Mouse (Mus musculus) hindbrain, embryonic 15.5 days (tissue): Measurements from ENCODE around the gene Itln1. TPM values are rescaled to one million over a fixed set of nuclear protein-coding genes. Genes with fewer than 3 reads are reported as not detected.

Experiments used
- ATAC-seq: fragments of 200-750 bp; cut with Nextera tagmentation; 2 replicates; pipeline ENCODE4 v1.8.0; 2017; ENCODE audit warnings: low read depth, moderate number of reproducible peaks, moderate TSS enrichment; ENCODE audit not compliant: low FRiP score
- H3K27ac ChIP-seq: fragments of 300-500 bp; sonication (generic); replicated peaks from 2 replicates; pipeline ENCODE4 v1.5.1; 2015; ENCODE audit warnings: mild to moderate bottlenecking, inconsistent platforms
- H3K27me3 ChIP-seq: fragments of 300-500 bp; sonication (generic); 2 replicates; pipeline ENCODE4 v1.6.1; 2015; ENCODE audit warnings: control low read depth, inconsistent platforms
- H3K36me3 ChIP-seq: fragments of 300-500 bp; sonication (generic); 2 replicates; pipeline ENCODE4 v1.6.1; 2015; ENCODE audit warnings: control low read depth, inconsistent platforms
- H3K4me1 ChIP-seq: fragments of 300-500 bp; sonication (generic); replicated peaks from 2 replicates; pipeline ENCODE4 v1.6.1; 2015; ENCODE audit warnings: control low read depth, inconsistent platforms
- H3K4me2 ChIP-seq: fragments of 300-500 bp; sonication (generic); 2 replicates; pipeline ENCODE4 v1.6.1; 2015; ENCODE audit warnings: moderate library complexity, mild to moderate bottlenecking, inconsistent platforms
- H3K4me3 ChIP-seq: fragments of 300-500 bp; sonication (generic); 2 replicates; pipeline ENCODE4 v1.5.1; 2015; ENCODE audit warnings: mild to moderate bottlenecking, inconsistent platforms
- H3K9ac ChIP-seq: fragments of 300-500 bp; sonication (generic); 2 replicates; pipeline ENCODE4 v1.6.1; 2015; ENCODE audit warnings: inconsistent platforms
- H3K9me3 ChIP-seq: fragments of 300-500 bp; sonication (generic); 2 replicates; pipeline ENCODE4 v1.6.1; 2016; ENCODE audit warnings: control low read depth, inconsistent platforms
- WGBS: fragments of 180-500 bp; shearing (Covaris S2); methylation state at CpG from one replicate; pipeline ENCODE4 v1.1.7; 2015; 5-methylcytosine and 5-hydroxymethylcytosine counted together
- polyA plus RNA-seq: library from polyadenylated mRNA; unstranded; fragments of >200 nt; fragmentation: Nextera tagmentation; extraction: Ambion mirVana; gene quantifications from 2 replicates; pipeline ENCODE4 v1.2.1, GENCODE M21; 2015

Gene Itln1
- polyA plus RNA-seq, 1 experiment from 2014 or later: not detected

- Histone ChIP-seq H3K9ac (no peak overlapping the region), H3K36me3 (no peaks in the 10 kb centered on the region), H3K9me3 (no peaks in the 10 kb centered on the region), H3K4me3 (no peak overlapping the region), H3K27ac (no peak overlapping the region), H3K27me3 (no peaks in the 10 kb centered on the region), H3K4me1 (no peaks in the 10 kb centered on the region; the same call in 1 of the 2 replicates), H3K4me2 (no peak overlapping the region)
- 94% methylated on average over 2 of the region's 2 CpGs for WGBS
- ATAC-seq: no peak
Observed at GRCm38 (mm10) chr1:171556366-171556765, 21.3 kb upstream of the Itln1 start.

GRCm38 (mm10) chr1:171553359-171554341, 18.6 kb upstream of the Itln1 start:
- ATAC-seq: no peak
- Histone ChIP-seq H3K27me3 (no peaks in the 10 kb centered on the region), H3K36me3 (no peaks in the 10 kb centered on the region), H3K9ac (no peak overlapping the region), H3K4me2 (no peak overlapping the region), H3K27ac (no peak overlapping the region), H3K4me3 (no peak overlapping the region), H3K4me1 (no peaks in the 10 kb centered on the region; the same call in 1 of the 2 replicates), H3K9me3 (no peaks in the 10 kb centered on the region)
- WGBS: 82% methylated on average over 11 of the region's 11 CpGs

- Histone ChIP-seq H3K27me3 (no peaks in the 10 kb centered on the region), H3K9ac (no peak overlapping the region), H3K27ac (no peak overlapping the region), H3K4me3 (no peak overlapping the region), H3K36me3 (no peaks in the 10 kb centered on the region), H3K4me2 (no peak overlapping the region), H3K4me1 (no peaks in the 10 kb centered on the region; the same call in 1 of the 2 replicates), H3K9me3 (no peaks in the 10 kb centered on the region)
- no peak for ATAC-seq
- WGBS: 73% methylated on average over 2 of the region's 2 CpGs
Observed at GRCm38 (mm10) chr1:171552230-171552629, 17.1 kb upstream of the Itln1 start.

GRCm38 (mm10) chr1:171551326-171551725, 16.2 kb upstream of the Itln1 start:
- ATAC-seq: no peak
- H3K9ac ChIP-seq: no peak overlapping the region
- no peak overlapping the region for H3K4me3 ChIP-seq
- no peaks in the 10 kb centered on the region; the same call in 1 of the 2 replicates for H3K4me1 ChIP-seq
- WGBS: 88% methylated on average over 7 of the region's 7 CpGs
- H3K4me2 ChIP-seq: no peak overlapping the region
- H3K36me3 ChIP-seq: no peaks in the 10 kb centered on the region
- H3K27ac ChIP-seq: no peak overlapping the region
- no peaks in the 10 kb centered on the region for H3K9me3 ChIP-seq
- no peaks in the 10 kb centered on the region for H3K27me3 ChIP-seq

- no peak overlapping the region for H3K4me3 ChIP-seq
- no peak overlapping the region for H3K27ac ChIP-seq
- no peak overlapping the region for H3K9ac ChIP-seq
- H3K36me3 ChIP-seq: no peaks in the 10 kb centered on the region
- no peak for ATAC-seq
- no peaks in the 10 kb centered on the region for H3K27me3 ChIP-seq
- H3K4me1 ChIP-seq: no peaks in the 10 kb centered on the region
- 87% methylated on average over 1 of the region's 1 CpGs for WGBS
- no peak overlapping the region for H3K4me2 ChIP-seq
- no peaks in the 10 kb centered on the region for H3K9me3 ChIP-seq
Observed at GRCm38 (mm10) chr1:171540694-171541093, 5.6 kb upstream of the Itln1 start.

- Histone ChIP-seq H3K4me3 (no peak overlapping the region), H3K4me2 (no peak overlapping the region), H3K27me3 (no peaks in the 10 kb centered on the region), H3K27ac (no peak overlapping the region), H3K4me1 (no peaks in the 10 kb centered on the region), H3K9ac (no peak overlapping the region), H3K36me3 (no peaks in the 10 kb centered on the region), H3K9me3 (no peaks in the 10 kb centered on the region)
- ATAC-seq: no peak
Observed at GRCm38 (mm10) chr1:171534557-171534956, 537 bp downstream of the Itln1 start.

GRCm38 (mm10) chr1:171532830-171533229, 2.3 kb downstream of the Itln1 start:
- no peak for ATAC-seq
- Histone ChIP-seq H3K27ac (no peak overlapping the region), H3K4me2 (no peak overlapping the region), H3K9ac (no peak overlapping the region), H3K27me3 (no peaks in the 10 kb centered on the region), H3K36me3 (no peaks in the 10 kb centered on the region), H3K4me3 (no peak overlapping the region), H3K9me3 (no peaks in the 10 kb centered on the region), H3K4me1 (no peaks in the 10 kb centered on the region)
- whole genome bisulfite sequencing: 74% methylated on average over 2 of the region's 2 CpGs

- Histone ChIP-seq H3K4me1 (no peaks in the 10 kb centered on the region), H3K4me2 (no peak overlapping the region), H3K36me3 (no peaks in the 10 kb centered on the region), H3K27ac (no peak overlapping the region), H3K9ac (no peak overlapping the region), H3K9me3 (no peaks in the 10 kb centered on the region), H3K4me3 (no peak overlapping the region), H3K27me3 (no peaks in the 10 kb centered on the region)
- ATAC-seq: no peak
- WGBS: 95% methylated on average over 4 of the region's 4 CpGs
Observed at GRCm38 (mm10) chr1:171531367-171531766, 3.7 kb downstream of the Itln1 start.

- Histone ChIP-seq H3K27me3 (no peaks in the 10 kb centered on the region), H3K4me3 (no peak overlapping the region), H3K27ac (no peak overlapping the region), H3K9ac (no peak overlapping the region), H3K4me2 (no peak overlapping the region), H3K36me3 (no peaks in the 10 kb centered on the region), H3K4me1 (no peaks in the 10 kb centered on the region), H3K9me3 (no peaks in the 10 kb centered on the region)
- no peak for ATAC-seq
- WGBS: 94% methylated on average over 4 of the region's 4 CpGs
Observed at GRCm38 (mm10) chr1:171515557-171515956, 19.5 kb downstream of the Itln1 start.

GRCm38 (mm10) chr1:171515039-171515438, 20.1 kb downstream of the Itln1 start:
- Histone ChIP-seq H3K4me3 (no peak overlapping the region), H3K36me3 (no peaks in the 10 kb centered on the region), H3K27ac (no peak overlapping the region), H3K9ac (no peak overlapping the region), H3K4me1 (no peaks in the 10 kb centered on the region), H3K4me2 (no peak overlapping the region), H3K27me3 (no peaks in the 10 kb centered on the region), H3K9me3 (no peaks in the 10 kb centered on the region)
- ATAC-seq: no peak
- 14% methylated on average over 1 of the region's 1 CpGs for WGBS

GRCm38 (mm10) chr1:171513760-171514159, 21.3 kb downstream of the Itln1 start:
- H3K36me3 ChIP-seq: no peaks in the 10 kb centered on the region
- WGBS: 95% methylated on average over 1 of the region's 1 CpGs

GRCm38 (mm10) chr1:171513234-171513633, 21.9 kb downstream of the Itln1 start:
- 93% methylated on average over 2 of the region's 2 CpGs for WGBS
- Histone ChIP-seq H3K4me2 (no peak overlapping the region), H3K27me3 (no peaks in the 10 kb centered on the region), H3K9me3 (no peaks in the 10 kb centered on the region), H3K9ac (no peak overlapping the region), H3K4me1 (no peaks in the 10 kb centered on the region), H3K36me3 (no peaks in the 10 kb centered on the region), H3K4me3 (no peak overlapping the region), H3K27ac (no peak overlapping the region)
- ATAC-seq: no peak

More at GRCm38 (mm10) chr1:171513760-171514159, 21.3 kb downstream of the Itln1 start:
- Histone ChIP-seq H3K4me3 (no peak overlapping the region), H3K4me2 (no peak overlapping the region), H3K9ac (no peak overlapping the region), H3K27me3 (no peaks in the 10 kb centered on the region), H3K27ac (no peak overlapping the region), H3K9me3 (no peaks in the 10 kb centered on the region), H3K4me1 (no peaks in the 10 kb centered on the region)
- no peak for ATAC-seq
